In genomic region chr19:36909676-36910292, GRCm38 (mm10) we compare ENCODE assay signal across 8 mouse cellular contexts. TPM values are rescaled to one million over a fixed set of nuclear protein-coding genes. Genes with fewer than 3 reads are reported as not detected.
A peak's percentile ranks its signal among the peaks of the same experiment; 100 is the strongest.
DNase-seq lines count a peak whose midpoint lies in the region; ATAC-seq and TF ChIP-seq lines count a peak whose summit lies in the region.
"Had no signal": no experiment of that assay in that cellular context is flagged by ENCODE, and none has a peak within 500 bp of the region (broad histone marks: within the 10 kb centered on the region; RNA-seq: fewer than 3 reads in every experiment).

No protein-coding gene starts in this region.

- no peak overlapping the region for H3K9ac ChIP-seq in lung, embryonic 14.5 days
- H3K9ac ChIP-seq: hindbrain, embryonic 15.5 days had no signal

- H3K4me2 ChIP-seq in lung, embryonic 14.5 days, result no peak overlapping the region

- H3K4me3 ChIP-seq in lung, embryonic 14.5 days (ENCODE audit: low read depth, low read length), result no peak overlapping the region
- H3K4me3 ChIP-seq: hindbrain, embryonic 15.5 days had no signal

- H3K9me3 ChIP-seq in lung, embryonic 14.5 days (ENCODE audit: low read depth, low read length), result no peaks in the 10 kb centered on the region
- H3K9me3 ChIP-seq: hindbrain, embryonic 15.5 days had no signal

- DNase-seq in urinary bladder, postnatal 14 days (ENCODE audit: low spot score), result peak; percentile 71
- no peak for DNase-seq in urinary bladder, postnatal 10 days (ENCODE audit: low spot score)
- DNase-seq in adrenal gland, adult 18-20 months (ENCODE audit: low spot score in 2 of 2), result peak; percentile 60 to 72
- DNase-seq in induced T-regulatory cell, adult 2 months (ENCODE audit: low read depth), result peak; percentile 85
- DNase-seq in lung, embryonic 14.5 days, result peak; percentile 83
- peak; percentile 89 for DNase-seq in retina, postnatal 1 day

- no peaks in the 10 kb centered on the region for H3K27me3 ChIP-seq in lung, embryonic 14.5 days (ENCODE audit: insufficient read depth, low read length)
- H3K27me3 ChIP-seq: hindbrain, embryonic 15.5 days had no signal

- no peaks in the 10 kb centered on the region for H3K36me3 ChIP-seq in lung, embryonic 14.5 days (ENCODE audit: insufficient read depth)
- H3K36me3 ChIP-seq: hindbrain, embryonic 15.5 days had no signal

- no peaks in the 10 kb centered on the region for H3K4me1 ChIP-seq in lung, embryonic 14.5 days (ENCODE audit: insufficient read depth)

- 18% methylated on average over 9 of the region's 9 CpGs for WGBS in lung, embryonic 14.5 days

- ATAC-seq in common myeloid progenitor, adult 5-6 weeks (replicated peaks; ENCODE audit: low read depth, poor library complexity, severe bottlenecking), result peak; percentile 69
- ATAC-seq in lung, embryonic 14.5 days (ENCODE audit: insufficient read depth), result no peak

- peak; percentile 76 for TF ChIP-seq CTCF in lung, embryonic 14.5 days (IDR thresholded peaks at IDR 0.05; ENCODE audit: low read depth)

- no peak overlapping the region for H3K27ac ChIP-seq in lung, embryonic 14.5 days (ENCODE audit: low read depth)
- H3K27ac ChIP-seq: hindbrain, embryonic 15.5 days had no signal

RNA-seq across cellular contexts. Expression of gene Fgfbp3, which starts 9.6 kb away (rescaled TPM):
- total RNA-seq in adrenal gland, adult 18-20 months (2021), result 1 to 10 TPM; 2.4 to 3.8 TPM
- total RNA-seq in common myeloid progenitor, adult 5-6 weeks (2017), result 4.6 and 5.9 TPM in 2 replicates
- 5.5 and 6.0 TPM in 2 replicates for polyA plus RNA-seq in lung, embryonic 14.5 days (2014; fragmentation: Nextera tagmentation; extraction: Ambion mirVana)

RNA-seq across cellular contexts. Expression of gene Btaf1, which starts 16.1 kb away (rescaled TPM):
- total RNA-seq in adrenal gland, adult 18-20 months (2021), result 10 to 100 TPM; 29.2 to 31.0 TPM
- 81.9 and 95.0 TPM in 2 replicates for total RNA-seq in common myeloid progenitor, adult 5-6 weeks (2017)
- polyA plus RNA-seq in lung, embryonic 14.5 days (2014; fragmentation: Nextera tagmentation; extraction: Ambion mirVana), result 19.8 and 20.3 TPM in 2 replicates
